Mouse (Mus musculus) mouse trophoblast stem cell (cell line): ENCODE results near the gene Dnajc6.

Experiments
- in situ Hi-C, 2 experiments: fragments of 300-500 bp; cut with MseI, MboI; formaldehyde crosslinking; loops; 2 replicates in 1 of 2; 3 replicates in 1 of 2; pipeline ENCODE4 v1.15.1; 2025

Dnajc6 gene

GRCm38 (mm10) chr4:101496534-101497237 lies at the start of gene Dnajc6:
TSS of gene Dnajc6 (plus strand) at chr4:101496648.
- in situ Hi-C loops, result no loop called here

GRCm38 (mm10) chr4:101448701-101449100 lies 47.7 kb upstream of the Dnajc6 start:
- in situ Hi-C loops, result no loop called here

- in situ Hi-C loops, result no loop called here
These were observed 47.1 kb upstream of the Dnajc6 start for GRCm38 (mm10) chr4:101449344-101449743.

- in situ Hi-C loops, result no loop called here
These were observed 46.2 kb upstream of the Dnajc6 start for GRCm38 (mm10) chr4:101450150-101450780.

GRCm38 (mm10) chr4:101451089-101451488 lies 45.4 kb upstream of the Dnajc6 start:
- in situ Hi-C loops, result no loop called here

GRCm38 (mm10) chr4:101452829-101453228 lies 43.6 kb upstream of the Dnajc6 start:
- in situ Hi-C loops, result no loop called here

GRCm38 (mm10) chr4:101457176-101457575 lies 39.3 kb upstream of the Dnajc6 start:
- in situ Hi-C loops, result loop anchor here in 1 of 2 experiments (5.0 kb wide), 1 partner anchor 65 kb away; no protein-coding TSS in a partner anchor

- in situ Hi-C loops, result loop anchor here in 1 of 2 experiments (5.0 kb wide), 1 partner anchor 66 kb away; no protein-coding TSS in a partner anchor
These were observed 38.1 kb upstream of the Dnajc6 start for GRCm38 (mm10) chr4:101458341-101458740.

- in situ Hi-C loops, result loop anchor here in 1 of 2 experiments (5.0 kb wide), 1 partner anchor 67 kb away; no protein-coding TSS in a partner anchor
These were observed 37.1 kb upstream of the Dnajc6 start for GRCm38 (mm10) chr4:101459358-101459757.

GRCm38 (mm10) chr4:101460114-101460513 lies 36.3 kb upstream of the Dnajc6 start:
- in situ Hi-C loops, result no loop called here

- in situ Hi-C loops, result no loop called here
These were observed 34.4 kb upstream of the Dnajc6 start for GRCm38 (mm10) chr4:101462065-101462464.

GRCm38 (mm10) chr4:101466264-101466663 lies 30.2 kb upstream of the Dnajc6 start:
- in situ Hi-C loops, result no loop called here

GRCm38 (mm10) chr4:101469242-101469641 lies 27.2 kb upstream of the Dnajc6 start:
- in situ Hi-C loops, result no loop called here

GRCm38 (mm10) chr4:101470543-101470942 lies 25.9 kb upstream of the Dnajc6 start:
- in situ Hi-C loops, result no loop called here

GRCm38 (mm10) chr4:101472767-101473166 lies 23.7 kb upstream of the Dnajc6 start:
- in situ Hi-C loops, result no loop called here

- in situ Hi-C loops, result no loop called here
These were observed 6.0 kb upstream of the Dnajc6 start for GRCm38 (mm10) chr4:101490320-101490917.

GRCm38 (mm10) chr4:101491704-101492103 lies 4.7 kb upstream of the Dnajc6 start:
- in situ Hi-C loops, result no loop called here

- in situ Hi-C loops, result no loop called here
These were observed 2.7 kb upstream of the Dnajc6 start for GRCm38 (mm10) chr4:101493611-101494197.

- in situ Hi-C loops, result no loop called here
These were observed 287 bp upstream of the Dnajc6 start for GRCm38 (mm10) chr4:101496188-101496533.

GRCm38 (mm10) chr4:101497336-101497735 lies 888 bp downstream of the Dnajc6 start:
- in situ Hi-C loops, result no loop called here

GRCm38 (mm10) chr4:101504470-101505007 lies 8.1 kb downstream of the Dnajc6 start:
- in situ Hi-C loops, result no loop called here

- in situ Hi-C loops, result no loop called here
These were observed 9.5 kb downstream of the Dnajc6 start for GRCm38 (mm10) chr4:101505966-101506365.
